Comparison of ENCODE assay signal across 8 mouse cellular contexts in the genomic region with DNA sequence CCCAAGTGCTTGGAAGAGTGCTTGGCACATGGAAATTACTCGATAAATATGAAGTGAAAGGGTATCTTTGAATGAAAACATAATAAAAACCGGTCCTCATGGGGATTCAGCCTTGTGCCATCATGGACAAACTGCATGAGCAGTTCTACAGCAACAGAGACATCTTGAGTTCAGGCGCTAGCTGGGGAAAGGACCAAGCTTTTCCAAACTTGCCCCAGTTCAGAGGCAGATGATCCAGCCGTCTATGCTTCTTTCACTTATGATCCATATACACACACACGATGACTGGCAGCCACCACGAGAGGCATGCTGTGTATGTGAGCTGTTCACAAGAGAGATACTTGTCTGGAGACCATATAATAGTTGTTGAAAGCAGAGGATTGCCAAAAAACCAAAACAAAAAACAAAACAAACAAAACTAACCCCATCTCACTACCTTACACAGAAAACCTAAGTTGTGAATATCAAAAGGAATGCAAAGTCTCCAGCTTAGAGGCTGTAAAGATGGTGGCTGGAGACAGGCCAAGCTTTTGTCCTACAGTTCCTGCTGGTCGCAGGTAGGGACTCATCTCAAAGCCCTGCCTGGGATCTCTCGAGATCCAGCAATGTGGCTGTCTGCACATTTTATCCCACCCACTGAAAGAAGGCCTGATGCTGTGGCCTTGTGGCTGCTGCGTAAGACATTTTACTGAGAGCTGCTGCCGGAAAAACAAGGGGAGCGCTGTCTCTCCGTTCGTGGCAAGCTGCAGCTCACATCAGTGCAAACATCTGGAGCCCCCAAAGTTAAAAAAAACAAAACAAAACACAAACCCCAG. TPM values are rescaled to one million over a fixed set of nuclear protein-coding genes. Genes with fewer than 3 reads are reported as not detected.
DNase-seq lines count a peak whose midpoint lies in the region; ATAC-seq lines count a peak whose summit lies in the region.

No protein-coding gene starts in this region.

- peak overlapping the region; percentile 82 for H3K4me2 ChIP-seq in heart, embryonic 12.5 days
- H3K4me2 ChIP-seq in neural tube, embryonic 12.5 days (replicated peaks), result peak overlapping the region; percentile 90

- DNase-seq in 3134 (ENCODE audit: extremely low read depth, insufficient read length, low spot score), result peak; percentile 11
- DNase-seq in NIH3T3 (ENCODE audit: low read depth), result peak; percentile 73
- DNase-seq in limb, embryonic 10.5 days (ENCODE audit: low spot score), result no peak
- DNase-seq in gastrocnemius, adult 18-20 months (ENCODE audit: low spot score), result no peak
- no peak for DNase-seq in layer of hippocampus, postnatal 36 days

- no peaks in the 10 kb centered on the region for H3K27me3 ChIP-seq in heart, embryonic 12.5 days (replicated peaks)
- no peaks in the 10 kb centered on the region for H3K27me3 ChIP-seq in limb, embryonic 10.5 days (ENCODE audit: low read depth, poor library complexity, severe bottlenecking)
- H3K27me3 ChIP-seq in neural tube, embryonic 12.5 days (replicated peaks), result no peaks in the 10 kb centered on the region

- peaks cover 52% of the 10 kb centered on the region for H3K4me1 ChIP-seq in heart, embryonic 12.5 days (replicated peaks)
- H3K4me1 ChIP-seq in limb, embryonic 10.5 days, result peaks cover 27% of the 10 kb centered on the region
- peaks cover 8% of the 10 kb centered on the region; the same call in 1 of the 2 replicates for H3K4me1 ChIP-seq in neural tube, embryonic 12.5 days

- H3K36me3 ChIP-seq in heart, embryonic 12.5 days, result peaks cover 21% of the 10 kb centered on the region
- peaks cover 17% of the 10 kb centered on the region for H3K36me3 ChIP-seq in limb, embryonic 10.5 days
- no peaks in the 10 kb centered on the region for H3K36me3 ChIP-seq in neural tube, embryonic 12.5 days

- no peaks in the 10 kb centered on the region for H3K9me3 ChIP-seq in heart, embryonic 12.5 days (replicated peaks)
- no peaks in the 10 kb centered on the region for H3K9me3 ChIP-seq in limb, embryonic 10.5 days (replicated peaks)
- H3K9me3 ChIP-seq in neural tube, embryonic 12.5 days, result no peaks in the 10 kb centered on the region

- no peak for ATAC-seq in heart, embryonic 12.5 days (ENCODE audit: insufficient number of reproducible peaks, low FRiP score)
- no peak for ATAC-seq in neural tube, embryonic 12.5 days (ENCODE audit: low FRiP score, low read depth)
- ATAC-seq in megakaryocyte progenitor cell, adult 5-6 weeks (replicated peaks; ENCODE audit: poor library complexity), result no peak

- peak overlapping the region; percentile 93 for H3K27ac ChIP-seq in heart, embryonic 12.5 days (ENCODE audit: poor library complexity, severe bottlenecking)
- H3K27ac ChIP-seq in limb, embryonic 10.5 days, result peak overlapping the region; percentile 93
- no peak overlapping the region for H3K27ac ChIP-seq in neural tube, embryonic 12.5 days

- H3K9ac ChIP-seq in heart, embryonic 12.5 days, result peak overlapping the region; percentile 95
- 0 out of 2 replicates have a peak overlapping the region, but pooled peaks have one; percentile 79 for H3K9ac ChIP-seq in neural tube, embryonic 12.5 days

- 25% methylated on average over 13 of the region's 13 CpGs for WGBS in heart, embryonic 12.5 days
- WGBS in limb, embryonic 10.5 days, result 53% methylated on average over 13 of the region's 13 CpGs
- WGBS in neural tube, embryonic 12.5 days, result 58% methylated on average over 13 of the region's 13 CpGs

- H3K4me3 ChIP-seq in heart, embryonic 12.5 days, result peak overlapping the region; percentile 95
- peak overlapping the region; percentile 90 for H3K4me3 ChIP-seq in limb, embryonic 10.5 days
- peak overlapping the region; percentile 77 for H3K4me3 ChIP-seq in neural tube, embryonic 12.5 days

RNA-seq across cellular contexts. Expression of a gene that starts 2.1 kb away (rescaled TPM):
- polyA plus RNA-seq in heart, embryonic 12.5 days (2016; fragmentation: Nextera tagmentation; extraction: Ambion mirVana), result 49.4 and 52.2 TPM in 2 replicates
- polyA plus RNA-seq in limb, embryonic 10.5 days (2016; fragmentation: Nextera tagmentation; extraction: Ambion mirVana), result 9.6 and 17.2 TPM in 2 replicates
- polyA plus RNA-seq in neural tube, embryonic 12.5 days (2016; fragmentation: Nextera tagmentation; extraction: Ambion mirVana), result 9.4 and 9.6 TPM in 2 replicates
- 10 to 100 TPM; 11.9 to 13.2 TPM for total RNA-seq in gastrocnemius, adult 18-20 months (2021)
- total RNA-seq in megakaryocyte progenitor cell, adult 5-6 weeks (2015), result 9.3 and 11.2 TPM in 2 replicates
- 2.2 and 2.9 TPM in 2 replicates for total RNA-seq in megakaryocyte progenitor cell, adult 5-6 weeks (2017)
- total RNA-seq in layer of hippocampus, postnatal 36 days (2021), result 10 to 100 TPM; 10.7 to 11.5 TPM

Comparison
In these comparisons a context has a peak if more than half of its experiments do, and no peak if none do; other contexts are left out.
1. DNase-seq: peak in 3134 (single experiment) and NIH3T3 (single experiment); none in limb, embryonic 10.5 days (single experiment), gastrocnemius, adult 18-20 months (single experiment) and layer of hippocampus, postnatal 36 days (0 of 2).
2. Peak in every context shown above with its lines, with median percentiles within 50 percentile points of each other: H3K4me3 ChIP-seq.